Mouse (Mus musculus) heart, embryonic 14.5 days (tissue): ENCODE measurements around the gene Tmc2. TPM values are rescaled to one million over a fixed set of nuclear protein-coding genes. Genes with fewer than 3 reads are reported as not detected.

Source experiments
- ATAC-seq: fragments of 200-750 bp; cut with Nextera tagmentation; 2 replicates; pipeline ENCODE4 v1.8.0; 2017; ENCODE audit warnings: low read depth, moderate TSS enrichment; ENCODE audit not compliant: insufficient number of reproducible peaks, insufficient read depth, low FRiP score
- H3K27ac ChIP-seq, 2 experiments: fragments of 200-500 bp in 1 of 2; fragments of 300-500 bp in 1 of 2; sonication (generic) in 1 of 2; replicated peaks in 1 of 2; 2 replicates each; pipeline ENCODE4 v1.5.1; 2012 to 2014; ENCODE audit warnings: low read depth in 2 of 2, low read length in 2 of 2, control low read depth in 1 of 2, mild to moderate bottlenecking in 1 of 2, mixed read lengths in 1 of 2; ENCODE audit not compliant: control insufficient read depth in 1 of 2, insufficient read depth in 1 of 2
- H3K27me3 ChIP-seq: fragments of 300-500 bp; sonication (generic); 2 replicates; pipeline ENCODE4 v1.6.1; 2014; ENCODE audit warnings: mild to moderate bottlenecking, low read length, control low read depth; ENCODE audit not compliant: control insufficient read depth, insufficient read depth
- H3K36me3 ChIP-seq: fragments of 300-500 bp; sonication (generic); 2 replicates; pipeline ENCODE4 v1.6.1; 2014; ENCODE audit warnings: mild to moderate bottlenecking, control low read depth, low read length, mixed read lengths; ENCODE audit not compliant: control insufficient read depth, insufficient read depth
- H3K4me1 ChIP-seq, 2 experiments: fragments of 200-500 bp in 1 of 2; fragments of 300-500 bp in 1 of 2; sonication (generic) in 1 of 2; 2 replicates each; pipeline ENCODE4 v1.6.1; 2012 to 2014; ENCODE audit warnings: low read length in 2 of 2, control low read depth in 1 of 2, mixed read lengths in 1 of 2; ENCODE audit not compliant: control insufficient read depth in 2 of 2, insufficient read depth in 2 of 2
- H3K4me2 ChIP-seq: fragments of 300-500 bp; sonication (generic); 2 replicates; pipeline ENCODE4 v1.6.1; 2014; ENCODE audit warnings: mild to moderate bottlenecking, low read length
- H3K4me3 ChIP-seq, 2 experiments: fragments of 200-500 bp in 1 of 2; fragments of 300-500 bp in 1 of 2; sonication (generic) in 1 of 2; 2 replicates each; pipeline ENCODE4 v1.5.1; 2012 to 2014; ENCODE audit warnings: low read length in 2 of 2, mild to moderate bottlenecking in 2 of 2, control low read depth in 1 of 2, low read depth in 1 of 2, moderate library complexity in 1 of 2; ENCODE audit not compliant: control insufficient read depth in 1 of 2, insufficient read depth in 1 of 2
- H3K9ac ChIP-seq: fragments of 300-500 bp; sonication (generic); 2 replicates; pipeline ENCODE4 v1.6.1; 2014; ENCODE audit warnings: mild to moderate bottlenecking, low read length
- H3K9me3 ChIP-seq: fragments of 300-500 bp; sonication (generic); 2 replicates; pipeline ENCODE4 v1.6.1; 2016; ENCODE audit warnings: low read length, control low read depth; ENCODE audit not compliant: control insufficient read depth
- WGBS: fragments of 180-500 bp; shearing (Covaris S2); extraction: QIAGEN DNeasy Blood & Tissue Kit; methylation state at CpG from one replicate; pipeline ENCODE4 v1.1.7; 2014; 5-methylcytosine and 5-hydroxymethylcytosine counted together
- polyA plus RNA-seq: library from polyadenylated mRNA; unstranded; fragments of >200 nt; fragmentation: Nextera tagmentation; extraction: Ambion mirVana; gene quantifications from 2 replicates; pipeline ENCODE4 v1.2.1, GENCODE M21; 2014

Tmc2 gene
- polyA plus RNA-seq, 1 experiment from 2014 or later: not detected

- Histone ChIP-seq H3K4me1 (no peaks in the 10 kb centered on the region), H3K4me2 (no peak overlapping the region), H3K9ac (no peak overlapping the region), H3K27ac (no peak overlapping the region), H3K27me3 (no peaks in the 10 kb centered on the region), H3K9me3 (0 out of 2 replicates have a peak, but pooled peaks cover 4% of the 10 kb centered on the region), H3K4me3 (no peak overlapping the region), H3K36me3 (no peaks in the 10 kb centered on the region)
- WGBS: 77% methylated on average over 12 of the region's 12 CpGs
- no peak for ATAC-seq
These were observed 6.6 kb upstream of the Tmc2 start for GRCm38 (mm10) chr2:130188391-130188790.

GRCm38 (mm10) chr2:130200961-130201360 lies 6.0 kb downstream of the Tmc2 start:
- no peaks in the 10 kb centered on the region for H3K9me3 ChIP-seq
- H3K27ac ChIP-seq: no peak overlapping the region
- no peaks in the 10 kb centered on the region for H3K4me1 ChIP-seq
- no peak overlapping the region for H3K9ac ChIP-seq
- H3K27me3 ChIP-seq: no peaks in the 10 kb centered on the region
- 86% methylated on average over 5 of the region's 5 CpGs for WGBS
- H3K4me3 ChIP-seq: no peak overlapping the region
- no peak for ATAC-seq
- H3K4me2 ChIP-seq: no peak overlapping the region
- H3K36me3 ChIP-seq: no peaks in the 10 kb centered on the region

- ATAC-seq: no peak
- Histone ChIP-seq H3K9ac (no peak overlapping the region), H3K27ac (no peak overlapping the region), H3K27me3 (no peaks in the 10 kb centered on the region), H3K4me1 (no peaks in the 10 kb centered on the region), H3K36me3 (no peaks in the 10 kb centered on the region), H3K4me3 (no peak overlapping the region), H3K4me2 (no peak overlapping the region), H3K9me3 (no peaks in the 10 kb centered on the region)
- WGBS: 58% methylated on average over 2 of the region's 2 CpGs
These were observed 12.4 kb downstream of the Tmc2 start for GRCm38 (mm10) chr2:130207376-130207775.

GRCm38 (mm10) chr2:130207996-130208395 lies 13.0 kb downstream of the Tmc2 start:
- H3K9ac ChIP-seq: no peak overlapping the region
- H3K4me2 ChIP-seq: no peak overlapping the region
- H3K4me3 ChIP-seq: no peak overlapping the region
- no peaks in the 10 kb centered on the region for H3K36me3 ChIP-seq
- no peaks in the 10 kb centered on the region for H3K27me3 ChIP-seq
- ATAC-seq: no peak
- no peaks in the 10 kb centered on the region for H3K9me3 ChIP-seq
- no peak overlapping the region for H3K27ac ChIP-seq
- WGBS: 79% methylated on average over 3 of the region's 3 CpGs
- H3K4me1 ChIP-seq: no peaks in the 10 kb centered on the region

GRCm38 (mm10) chr2:130209636-130210035 lies 14.6 kb downstream of the Tmc2 start:
- Histone ChIP-seq H3K36me3 (no peaks in the 10 kb centered on the region), H3K27ac (no peak overlapping the region), H3K4me1 (no peaks in the 10 kb centered on the region), H3K4me3 (no peak overlapping the region), H3K9ac (no peak overlapping the region), H3K4me2 (no peak overlapping the region), H3K27me3 (no peaks in the 10 kb centered on the region), H3K9me3 (no peaks in the 10 kb centered on the region)
- ATAC-seq: no peak
- 92% methylated on average over 3 of the region's 3 CpGs for WGBS

- 80% methylated on average over 2 of the region's 2 CpGs for WGBS
- H3K4me3 ChIP-seq: no peak overlapping the region
- no peaks in the 10 kb centered on the region for H3K36me3 ChIP-seq
- H3K9ac ChIP-seq: no peak overlapping the region
- no peak overlapping the region for H3K27ac ChIP-seq
- no peak overlapping the region for H3K4me2 ChIP-seq
- H3K27me3 ChIP-seq: no peaks in the 10 kb centered on the region
- H3K9me3 ChIP-seq: no peaks in the 10 kb centered on the region
- H3K4me1 ChIP-seq: no peaks in the 10 kb centered on the region
- no peak for ATAC-seq
These were observed 16.6 kb downstream of the Tmc2 start for GRCm38 (mm10) chr2:130211581-130211980.

- Histone ChIP-seq H3K9ac (no peak overlapping the region), H3K36me3 (no peaks in the 10 kb centered on the region), H3K4me1 (no peaks in the 10 kb centered on the region), H3K27ac (no peak overlapping the region), H3K4me3 (no peak overlapping the region), H3K27me3 (no peaks in the 10 kb centered on the region), H3K9me3 (no peaks in the 10 kb centered on the region), H3K4me2 (no peak overlapping the region)
- 46% methylated on average over 9 of the region's 9 CpGs for WGBS
- no peak for ATAC-seq
These were observed 51.9 kb downstream of the Tmc2 start for GRCm38 (mm10) chr2:130246912-130247311.

- Histone ChIP-seq H3K9me3 (no peaks in the 10 kb centered on the region), H3K4me2 (no peak overlapping the region), H3K9ac (no peak overlapping the region; the same call in 1 of the 2 replicates), H3K27me3 (no peaks in the 10 kb centered on the region), H3K36me3 (no peaks in the 10 kb centered on the region), H3K4me1 (no peaks in the 10 kb centered on the region), H3K27ac (no peak overlapping the region), H3K4me3 (no peak overlapping the region)
- no peak for ATAC-seq
- WGBS: 43% methylated on average over 7 of the region's 7 CpGs
These were observed 53.2 kb downstream of the Tmc2 start for GRCm38 (mm10) chr2:130248226-130248625.
